In the genomic region with DNA sequence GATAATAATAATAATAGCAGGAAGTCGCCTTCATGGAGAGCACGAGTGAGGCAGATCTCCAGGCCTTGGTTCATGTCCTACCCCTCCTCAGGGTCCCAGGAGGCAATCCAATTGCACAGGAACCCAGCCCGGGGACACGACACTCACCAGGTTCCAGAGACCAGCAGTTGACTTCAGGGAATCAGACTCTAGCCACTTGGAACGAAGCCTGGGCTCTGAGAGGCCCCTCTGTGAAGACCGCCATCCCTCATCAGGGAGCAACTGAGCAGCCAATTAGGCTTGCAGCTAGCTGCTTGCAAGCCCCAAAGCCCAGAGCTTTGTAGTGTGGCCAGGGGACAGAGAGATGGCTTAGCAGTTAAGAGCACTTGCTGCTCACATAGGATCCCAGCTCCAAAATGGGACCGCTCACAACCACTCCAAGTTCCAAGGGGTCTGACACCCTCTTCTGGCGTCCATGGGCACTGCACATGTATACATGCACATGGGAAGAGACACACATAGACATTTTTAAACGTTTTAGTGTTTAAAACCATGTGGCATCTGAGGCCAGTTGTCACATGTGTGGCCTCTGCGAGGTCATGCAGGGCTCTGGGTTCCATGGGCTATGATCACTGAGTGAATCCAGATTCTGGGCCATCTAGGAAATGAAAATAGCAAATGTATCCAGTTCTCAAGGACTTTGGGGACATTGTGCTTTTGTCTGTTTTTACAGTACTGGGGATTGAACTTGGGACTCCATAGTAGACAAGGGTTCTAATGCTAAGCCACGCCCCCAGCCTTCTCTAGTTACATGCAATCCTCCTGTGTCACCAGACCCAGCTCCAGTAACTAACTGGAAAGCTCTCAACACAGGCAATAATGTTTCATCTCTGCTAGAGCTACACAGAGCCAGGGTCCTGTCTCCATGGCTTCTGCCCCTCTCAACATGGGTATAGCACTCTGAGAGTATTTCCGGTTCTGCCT, we compare ENCODE assay signal across 19 mouse cellular contexts. TPM values are rescaled to one million over a fixed set of nuclear protein-coding genes. Genes with fewer than 3 reads are reported as not detected.
DNase-seq lines count a peak whose midpoint lies in the region; ATAC-seq and TF ChIP-seq lines count a peak whose summit lies in the region.
"Had no signal": no experiment of that assay in that cellular context is flagged by ENCODE, and none has a peak within 500 bp of the region (broad histone marks: within the 10 kb centered on the region; RNA-seq: fewer than 3 reads in every experiment).

No protein-coding gene starts in this region.

- no peak overlapping the region for H3K4me3 ChIP-seq in kidney, adult 2 months (ENCODE audit: insufficient read depth, low read depth, low read length)
- no peak overlapping the region for H3K4me3 ChIP-seq in lung, postnatal 0 days (ENCODE audit: low read depth, low read length)
- no peak overlapping the region for H3K4me3 ChIP-seq in stomach, postnatal 0 days (ENCODE audit: low read depth, low read length)
- H3K4me3 ChIP-seq: embryonic facial prominence, embryonic 13.5 days; midbrain, embryonic 13.5 days had no signal

- WGBS in kidney, adult 2 months: 86% methylated on average over 12 of the region's 12 CpGs
- 75% methylated on average over 12 of the region's 12 CpGs for WGBS in lung, postnatal 0 days
- 77% methylated on average over 12 of the region's 12 CpGs for WGBS in stomach, postnatal 0 days

- no peak for TF ChIP-seq EP300 in lung, postnatal 0 days (IDR thresholded peaks at IDR 0.05)
- TF ChIP-seq EP300 in stomach, postnatal 0 days (optimal IDR thresholded peaks at IDR 0.05): no peak

- peak; percentile 21; the same call in 1 of the 2 replicates for TF ChIP-seq CTCF in kidney, adult 2 months (conservative IDR thresholded peaks at IDR 0.05; ENCODE audit: insufficient read depth, insufficient read length, low read depth, low read length)
- TF ChIP-seq CTCF in lung, postnatal 0 days (IDR thresholded peaks at IDR 0.05): peak; percentile 33
- TF ChIP-seq CTCF in stomach, postnatal 0 days (IDR thresholded peaks at IDR 0.05; ENCODE audit: low read depth): peak; percentile 29

- H3K4me2 ChIP-seq in lung, postnatal 0 days (replicated peaks; ENCODE audit: low read depth, low read length): no peak overlapping the region
- H3K4me2 ChIP-seq in stomach, postnatal 0 days (replicated peaks; ENCODE audit: low read depth): no peak overlapping the region
- H3K4me2 ChIP-seq: embryonic facial prominence, embryonic 13.5 days; hindbrain, embryonic 14.5 days; limb, embryonic 15.5 days; midbrain, embryonic 13.5 days had no signal

- no peaks in the 10 kb centered on the region for H3K36me3 ChIP-seq in kidney, adult 2 months (ENCODE audit: control insufficient read depth, insufficient read depth, low read length)
- H3K36me3 ChIP-seq in lung, postnatal 0 days (ENCODE audit: insufficient read depth, low read length): 0 out of 2 replicates have a peak, but pooled peaks cover 7% of the 10 kb centered on the region
- no peaks in the 10 kb centered on the region for H3K36me3 ChIP-seq in stomach, postnatal 0 days (ENCODE audit: control insufficient read depth, insufficient read depth, low read length)
- H3K36me3 ChIP-seq: embryonic facial prominence, embryonic 13.5 days; limb, embryonic 15.5 days; midbrain, embryonic 13.5 days had no signal

- no peaks in the 10 kb centered on the region for H3K9me3 ChIP-seq in lung, postnatal 0 days (ENCODE audit: low read length)
- H3K9me3 ChIP-seq in stomach, postnatal 0 days (ENCODE audit: control insufficient read depth, low read length): no peaks in the 10 kb centered on the region
- H3K9me3 ChIP-seq: embryonic facial prominence, embryonic 13.5 days; G1E; limb, embryonic 15.5 days; midbrain, embryonic 13.5 days had no signal

- H3K27ac ChIP-seq in kidney, adult 2 months (ENCODE audit: insufficient read depth, low read depth, low read length): no peak overlapping the region
- no peak overlapping the region for H3K27ac ChIP-seq in lung, postnatal 0 days (ENCODE audit: low read length)
- H3K27ac ChIP-seq in stomach, postnatal 0 days (replicated peaks): no peak overlapping the region
- H3K27ac ChIP-seq: embryonic facial prominence, embryonic 13.5 days; hindbrain, embryonic 14.5 days; limb, embryonic 15.5 days; midbrain, embryonic 13.5 days had no signal

- peak; percentile 35 for DNase-seq in cerebellum, adult 9-11 months
- no peak for DNase-seq in cerebellum, adult 8-10 months
- no peak for DNase-seq in kidney, adult 2 months
- DNase-seq in kidney, postnatal 36 days: no peak
- DNase-seq in lung, postnatal 0 days (ENCODE audit: low spot score): no peak
- DNase-seq in lung, postnatal 4 days: no peak
- no peak for DNase-seq in stomach, postnatal 0 days (ENCODE audit: low spot score)
- no peak for DNase-seq in adrenal gland, postnatal 25 days
- DNase-seq: adrenal gland, postnatal 14 days; kidney, adult 18-20 months had no signal

- ATAC-seq in lung, postnatal 0 days: no peak
- ATAC-seq in stomach, postnatal 0 days (ENCODE audit: low FRiP score, low TSS enrichment): no peak
- ATAC-seq: midbrain, embryonic 13.5 days had no signal

- no peaks in the 10 kb centered on the region for H3K4me1 ChIP-seq in kidney, adult 2 months (ENCODE audit: control insufficient read depth, insufficient read depth, low read length)
- peaks cover 4% of the 10 kb centered on the region; the same call in 1 of the 2 replicates for H3K4me1 ChIP-seq in lung, postnatal 0 days (ENCODE audit: insufficient read depth, low read depth, low read length)
- H3K4me1 ChIP-seq in stomach, postnatal 0 days (replicated peaks; ENCODE audit: control insufficient read depth, insufficient read depth): no peaks in the 10 kb centered on the region
- H3K4me1 ChIP-seq: midbrain, embryonic 13.5 days had no signal

- H3K9ac ChIP-seq in lung, postnatal 0 days (replicated peaks; ENCODE audit: low read depth): no peak overlapping the region
- no peak overlapping the region for H3K9ac ChIP-seq in stomach, postnatal 0 days (ENCODE audit: low read length)
- H3K9ac ChIP-seq: embryonic facial prominence, embryonic 13.5 days; hindbrain, embryonic 14.5 days; limb, embryonic 15.5 days; midbrain, embryonic 13.5 days had no signal

- H3K27me3 ChIP-seq in kidney, adult 2 months (replicated peaks; ENCODE audit: control insufficient read depth, insufficient read depth, low read length): no peaks in the 10 kb centered on the region
- H3K27me3 ChIP-seq in lung, postnatal 0 days (replicated peaks; ENCODE audit: insufficient read depth, low read length): 0 out of 2 replicates have a peak, but pooled peaks cover 5% of the 10 kb centered on the region
- no peaks in the 10 kb centered on the region for H3K27me3 ChIP-seq in stomach, postnatal 0 days (ENCODE audit: control insufficient read depth, insufficient read depth, low read length)

- no peak for TF ChIP-seq POLR2A in kidney, adult 2 months (IDR thresholded peaks at IDR 0.05; ENCODE audit: low read depth, low read length)

RNA-seq across cellular contexts. Expression of a gene that starts 2.0 kb away (rescaled TPM):
- 31.7 and 40.3 TPM in 2 replicates for polyA plus RNA-seq in kidney, adult 2 months (2012; rRNA removed)
- polyA plus RNA-seq in lung, postnatal 0 days (2015; fragmentation: Nextera tagmentation; extraction: Ambion mirVana): 9.3 and 12.3 TPM in 2 replicates
- polyA plus RNA-seq in stomach, postnatal 0 days (2015; fragmentation: Nextera tagmentation; extraction: Ambion mirVana): 6.9 TPM in 2 replicates
- 22.5 and 33.4 TPM in 2 replicates for total RNA-seq in adrenal gland, postnatal 25 days (2021)

RNA-seq across cellular contexts. Expression of a gene that starts 9.0 kb away (rescaled TPM):
- 3.6 and 4.0 TPM in 2 replicates for polyA plus RNA-seq in kidney, adult 2 months (2012; rRNA removed)
- polyA plus RNA-seq in lung, postnatal 0 days (2015; fragmentation: Nextera tagmentation; extraction: Ambion mirVana): 3.2 and 3.3 TPM in 2 replicates
- 7.7 and 7.9 TPM in 2 replicates for polyA plus RNA-seq in stomach, postnatal 0 days (2015; fragmentation: Nextera tagmentation; extraction: Ambion mirVana)
- total RNA-seq in adrenal gland, postnatal 25 days (2021): 2.9 and 3.7 TPM in 2 replicates

RNA-seq across cellular contexts. Expression of a gene that starts 17.5 kb away (rescaled TPM):
- polyA plus RNA-seq in kidney, adult 2 months (2012; rRNA removed): 28.3 and 31.2 TPM in 2 replicates
- polyA plus RNA-seq in lung, postnatal 0 days (2015; fragmentation: Nextera tagmentation; extraction: Ambion mirVana): 20.9 and 22.1 TPM in 2 replicates
- polyA plus RNA-seq in stomach, postnatal 0 days (2015; fragmentation: Nextera tagmentation; extraction: Ambion mirVana): 32.4 and 37.3 TPM in 2 replicates
- 37.2 and 37.3 TPM in 2 replicates for total RNA-seq in adrenal gland, postnatal 25 days (2021)

RNA-seq across cellular contexts. Expression of a gene that starts 27.9 kb away (rescaled TPM):
- polyA plus RNA-seq in kidney, adult 2 months (2012; rRNA removed): 93.1 and 116 TPM in 2 replicates
- 174 and 177 TPM in 2 replicates for polyA plus RNA-seq in lung, postnatal 0 days (2015; fragmentation: Nextera tagmentation; extraction: Ambion mirVana)
- 215 and 221 TPM in 2 replicates for polyA plus RNA-seq in stomach, postnatal 0 days (2015; fragmentation: Nextera tagmentation; extraction: Ambion mirVana)
- total RNA-seq in adrenal gland, postnatal 25 days (2021): 143 and 150 TPM in 2 replicates

RNA-seq across cellular contexts. Expression of a gene that starts 52.2 kb away (rescaled TPM):
- polyA plus RNA-seq in kidney, adult 2 months (2012; rRNA removed): not detected in 2 replicates
- polyA plus RNA-seq in lung, postnatal 0 days (2015; fragmentation: Nextera tagmentation; extraction: Ambion mirVana): not detected in 2 replicates
- polyA plus RNA-seq in stomach, postnatal 0 days (2015; fragmentation: Nextera tagmentation; extraction: Ambion mirVana): not detected in 2 replicates
- not detected in 2 replicates for total RNA-seq in adrenal gland, postnatal 25 days (2021)
- total RNA-seq: adrenal gland, postnatal 14 days; common myeloid progenitor, adult 5-6 weeks; G1E; gastrocnemius, postnatal 4 days; layer of hippocampus, adult 8-10 months had no signal
- polyA plus RNA-seq: embryonic facial prominence, embryonic 13.5 days; G1E; heart, postnatal 0 days; hindbrain, embryonic 14.5 days; limb, embryonic 15.5 days; midbrain, embryonic 13.5 days had no signal
